Mouse (Mus musculus) liver, adult 2 months (tissue): ENCODE results near the gene Celf2.

Source experiments
- CTCF ChIP-seq: fragments of 200-500 bp; IDR thresholded peaks from 2 replicates; pipeline ENCODE4 v1.5.1; 2011; ENCODE audit warnings: low read depth, low read length, control low read depth
- POLR2A ChIP-seq: fragments of 200-500 bp; IDR thresholded peaks from 2 replicates; pipeline ENCODE4 v1.6.1; 2011; ENCODE audit warnings: low read length, control low read depth; ENCODE audit not compliant: insufficient read depth; ENCODE audit errors: extremely low read depth

DNA sequence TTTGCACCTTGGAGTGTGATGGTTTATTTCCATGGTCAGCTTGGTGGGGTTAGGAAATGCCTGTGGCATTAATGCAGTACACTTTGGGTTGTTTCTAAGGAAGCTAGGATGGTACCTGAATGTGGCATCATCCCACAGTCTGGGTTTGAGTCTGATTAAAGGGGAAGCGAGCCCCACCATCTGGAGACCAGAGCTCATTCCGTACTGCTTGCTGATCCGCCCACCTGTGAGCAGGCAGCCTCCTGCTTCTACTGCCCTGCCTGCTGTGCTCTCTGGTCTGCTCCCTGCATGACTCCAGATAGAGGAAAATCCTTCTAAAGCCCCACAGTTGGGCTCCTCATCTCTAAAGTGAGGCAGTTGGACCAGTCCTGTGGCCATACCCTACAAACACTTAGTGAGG, 1002.3 kb downstream of the Celf2 start:
- TF ChIP-seq CTCF = no peak
- TF ChIP-seq POLR2A = no peak
